Mouse (Mus musculus): ENCODE measurements around the gene Chp1. TPM values are rescaled to one million over a fixed set of nuclear protein-coding genes. Genes with fewer than 3 reads are reported as not detected.

Gene Chp1
- polyA plus RNA-seq, 1 experiment from 2014 or later: 58.9 TPM

Other genes with a start within 250 kb of the Chp1 start
- not detected in 3 replicates for gene Dll4, start 221.9 kb upstream of the Chp1 start, polyA plus RNA-seq (2018)
- 0.11 to 0.31 TPM in 2 of 3 replicates, not detected in the other for gene Chac1, start 196.5 kb upstream of the Chp1 start, polyA plus RNA-seq (2018)
- gene Ino80, start 70.0 kb upstream of the Chp1 start, polyA plus RNA-seq (2018): 8.9 to 11.8 TPM (median 10.9 TPM) in 3 replicates
- gene Exd1, start 70 bp upstream of the Chp1 start, polyA plus RNA-seq (2018): 0.07 to 0.10 TPM (median 0.09 TPM) in 3 replicates
- gene Nusap1, start 70.6 kb downstream of the Chp1 start, polyA plus RNA-seq (2018): 0.55 to 8.9 TPM (median 3.7 TPM) in 3 replicates
- 0.87 to 6.7 TPM (median 3.3 TPM) in 3 replicates for gene Oip5, start 70.8 kb downstream of the Chp1 start, polyA plus RNA-seq (2018)
- 15.3 to 19.7 TPM (median 16.5 TPM) in 3 replicates for gene Ndufaf1, start 115.1 kb downstream of the Chp1 start, polyA plus RNA-seq (2018)
- 23.0 to 38.2 TPM (median 23.7 TPM) in 3 replicates for gene Rtf1, start 127.4 kb downstream of the Chp1 start, polyA plus RNA-seq (2018)
- 0.27 TPM in 1 of 3 replicates, not detected in the others for gene Itpka, start 194.6 kb downstream of the Chp1 start, polyA plus RNA-seq (2018)
- gene Ltk, start 212.7 kb downstream of the Chp1 start, polyA plus RNA-seq (2018): not detected in 3 replicates
- gene Rpap1, start 239.8 kb downstream of the Chp1 start, polyA plus RNA-seq (2018): 5.7 to 9.3 TPM (median 8.7 TPM) in 3 replicates

Measured in macrophage (primary cell).